ENCODE assay signal across 25 mouse cellular contexts in the genomic region with DNA sequence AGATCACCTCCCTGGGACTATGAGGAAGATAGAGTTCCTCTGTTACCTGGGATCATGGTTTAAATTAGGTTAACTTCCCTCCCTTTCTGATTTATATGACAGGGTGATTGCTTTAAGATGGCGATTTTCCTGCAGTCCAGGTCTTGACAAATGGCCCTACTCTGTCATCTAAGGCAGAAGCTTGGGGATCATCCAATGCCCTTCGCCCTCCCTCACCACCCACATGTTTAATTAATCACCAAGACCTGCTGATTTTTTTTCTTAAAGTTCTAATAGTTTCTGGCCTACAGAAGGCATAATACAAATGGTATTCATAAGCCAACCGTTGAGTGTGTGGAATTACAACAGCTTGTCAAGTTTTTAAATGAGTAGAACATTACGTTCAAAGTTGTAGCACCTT. TPM values are rescaled to one million over a fixed set of nuclear protein-coding genes. Genes with fewer than 3 reads are reported as not detected.
A peak's percentile ranks its signal among the peaks of the same experiment; 100 is the strongest.
DNase-seq lines count a peak whose midpoint lies in the region; ATAC-seq and TF ChIP-seq lines count a peak whose summit lies in the region.
"Had no signal": no experiment of that assay in that cellular context is flagged by ENCODE, and none has a peak within 500 bp of the region (broad histone marks: within the 10 kb centered on the region; RNA-seq: fewer than 3 reads in every experiment).

No protein-coding gene starts in this region.

- no peak overlapping the region for H3K4me2 ChIP-seq in kidney, embryonic 15.5 days
- H3K4me2 ChIP-seq: embryonic facial prominence, embryonic 12.5 days; forebrain, embryonic 13.5 days had no signal

- intact Hi-C loops in heart, postnatal 36 days (cut with DNase I): no loop called here

- peak; percentile 23 for DNase-seq in heart, adult 11 months
- no peak for DNase-seq in heart, postnatal 36 days
- peak; percentile 74 for DNase-seq in kidney, adult 2 months
- DNase-seq in kidney, adult 9 months: peak; percentile 80
- no peak for DNase-seq in kidney, postnatal 10 days
- peak; percentile 26 for DNase-seq in limb, embryonic 10.5 days (ENCODE audit: low spot score)
- no peak for DNase-seq in spleen, postnatal 36 days (ENCODE audit: low spot score in 2 of 2)
- DNase-seq: adrenal gland, adult 8-10 months; adrenal gland, postnatal 14 days; adrenal gland, postnatal 36 days; B cell, adult 2 months; cerebellum, adult 11-12 months; cerebellum, adult 2 months; cerebellum, adult 9-10 months; cerebellum, postnatal 10 days; cerebellum, postnatal 25 days had no signal

- H3K9ac ChIP-seq in kidney, embryonic 15.5 days: no peak overlapping the region
- H3K9ac ChIP-seq: embryonic facial prominence, embryonic 12.5 days; forebrain, embryonic 13.5 days had no signal

- no peak for TF ChIP-seq POLR2A in kidney, adult 2 months (IDR thresholded peaks at IDR 0.05; ENCODE audit: low read depth, low read length)

- no peak for TF ChIP-seq CTCF in kidney, adult 2 months (conservative IDR thresholded peaks at IDR 0.05; ENCODE audit: insufficient read depth, insufficient read length, low read depth, low read length)

- H3K9me3 ChIP-seq in kidney, embryonic 15.5 days (replicated peaks): peaks cover 4% of the 10 kb centered on the region
- H3K9me3 ChIP-seq in limb, embryonic 10.5 days (replicated peaks): 0 out of 2 replicates have a peak, but pooled peaks cover 5% of the 10 kb centered on the region
- H3K9me3 ChIP-seq: embryonic facial prominence, embryonic 12.5 days; G1E had no signal

- H3K4me1 ChIP-seq in kidney, adult 2 months (ENCODE audit: control insufficient read depth, insufficient read depth, low read length): peaks cover 6% of the 10 kb centered on the region; the same call in 1 of the 2 replicates
- no peaks in the 10 kb centered on the region for H3K4me1 ChIP-seq in kidney, embryonic 15.5 days
- no peaks in the 10 kb centered on the region for H3K4me1 ChIP-seq in limb, embryonic 10.5 days
- H3K4me1 ChIP-seq: embryonic facial prominence, embryonic 10.5 days; embryonic facial prominence, embryonic 12.5 days; forebrain, embryonic 13.5 days had no signal

- no peak for ATAC-seq in kidney, embryonic 15.5 days (replicated peaks; ENCODE audit: low FRiP score)
- ATAC-seq: activated CD4-positive, CD25-positive, alpha-beta regulatory T cell, adult 4 months; CD4-positive, CD25-positive, alpha-beta regulatory T cell, adult 4 months; forebrain, embryonic 13.5 days; Patski had no signal

- no peaks in the 10 kb centered on the region for H3K36me3 ChIP-seq in kidney, adult 2 months (ENCODE audit: control insufficient read depth, insufficient read depth, low read length)
- no peaks in the 10 kb centered on the region for H3K36me3 ChIP-seq in kidney, embryonic 15.5 days
- no peaks in the 10 kb centered on the region for H3K36me3 ChIP-seq in limb, embryonic 10.5 days
- H3K36me3 ChIP-seq: embryonic facial prominence, embryonic 10.5 days; embryonic facial prominence, embryonic 12.5 days; G1E had no signal

- H3K4me3 ChIP-seq in kidney, adult 2 months (ENCODE audit: insufficient read depth, low read depth, low read length): no peak overlapping the region
- no peak overlapping the region for H3K4me3 ChIP-seq in kidney, embryonic 15.5 days (replicated peaks)
- no peak overlapping the region for H3K4me3 ChIP-seq in limb, embryonic 10.5 days
- H3K4me3 ChIP-seq: embryonic facial prominence, embryonic 10.5 days; embryonic facial prominence, embryonic 12.5 days; forebrain, embryonic 13.5 days had no signal

- WGBS in kidney, adult 2 months: 46% methylated on average over 4 of the region's 4 CpGs
- 69% methylated on average over 4 of the region's 4 CpGs for WGBS in kidney, embryonic 15.5 days
- WGBS in limb, embryonic 10.5 days: 63% methylated on average over 4 of the region's 4 CpGs

- no peaks in the 10 kb centered on the region for H3K27me3 ChIP-seq in kidney, adult 2 months (replicated peaks; ENCODE audit: control insufficient read depth, insufficient read depth, low read length)
- H3K27me3 ChIP-seq in kidney, embryonic 15.5 days: no peaks in the 10 kb centered on the region
- H3K27me3 ChIP-seq in limb, embryonic 10.5 days (ENCODE audit: low read depth, poor library complexity, severe bottlenecking): no peaks in the 10 kb centered on the region
- H3K27me3 ChIP-seq: CH12.LX; embryonic facial prominence, embryonic 12.5 days; forebrain, embryonic 13.5 days had no signal

- H3K27ac ChIP-seq in kidney, adult 2 months (ENCODE audit: insufficient read depth, low read depth, low read length): peak overlapping the region; percentile 35; the same call in 1 of the 2 replicates
- no peak overlapping the region for H3K27ac ChIP-seq in kidney, embryonic 15.5 days
- H3K27ac ChIP-seq in limb, embryonic 10.5 days: no peak overlapping the region
- H3K27ac ChIP-seq: embryonic facial prominence, embryonic 10.5 days; embryonic facial prominence, embryonic 12.5 days; forebrain, embryonic 13.5 days had no signal

RNA-seq across cellular contexts. Expression of gene Enpp6, which starts 9.3 kb away (rescaled TPM):
- 1 to 10 TPM; 4.2 to 4.3 TPM for total RNA-seq in heart, postnatal 36 days (2021)
- 185 and 205 TPM in 2 replicates for polyA plus RNA-seq in kidney, adult 2 months (2012; rRNA removed)
- polyA plus RNA-seq in kidney, embryonic 15.5 days (2015; fragmentation: Nextera tagmentation; extraction: Ambion mirVana): 1.7 TPM in 2 replicates
- 0.09 and 0.24 TPM in 2 replicates for polyA plus RNA-seq in limb, embryonic 10.5 days (2016; fragmentation: Nextera tagmentation; extraction: Ambion mirVana)
- total RNA-seq: CH12.LX had no signal
- polyA plus RNA-seq: G1E had no signal

Comparison
In these comparisons a context has a peak if more than half of its experiments do, and no peak if none do; other contexts are left out.
1. DNase-seq: peak in heart, adult 11 months (single experiment), kidney, adult 2 months (single experiment), kidney, adult 9 months (single experiment) and limb, embryonic 10.5 days (single experiment); none in heart, postnatal 36 days (0 of 2), kidney, postnatal 10 days (single experiment) and spleen, postnatal 36 days (0 of 2).
2. RNA of gene Enpp6, which starts 9.3 kb away (polyA plus RNA-seq): 185 to 205 TPM in kidney, adult 2 months; 1.7 TPM in kidney, embryonic 15.5 days and 0.09 to 0.24 TPM in limb, embryonic 10.5 days; every median in the first group is over 10 times any median in the second.